Mouse (Mus musculus): Measurements from ENCODE around the gene Itgae. TPM values are rescaled to one million over a fixed set of nuclear protein-coding genes. Genes with fewer than 3 reads are reported as not detected.

The Itgae gene
- polyA plus RNA-seq, 1 experiment from 2014 or later: 0.28 TPM

- WGBS: 89% methylated on average over 6 of the region's 6 CpGs
- H3K9me3 ChIP-seq: no peaks in the 10 kb centered on the region
- H3K9ac ChIP-seq (replicated peaks): no peak overlapping the region
- no peaks in the 10 kb centered on the region for H3K4me1 ChIP-seq (replicated peaks)
- H3K4me2 ChIP-seq (replicated peaks): no peak overlapping the region
- H3K27me3 ChIP-seq: no peaks in the 10 kb centered on the region
- peaks cover 95% of the 10 kb centered on the region for H3K36me3 ChIP-seq
- ATAC-seq: no peak
- H3K27ac ChIP-seq: no peak overlapping the region
- no peak overlapping the region for H3K4me3 ChIP-seq (replicated peaks)
These were observed 96.8 kb downstream of the Itgae start for GRCm38 (mm10) chr11:73187231-73187630.

GRCm38 (mm10) chr11:73193047-73193446 is 102.7 kb downstream of the Itgae start:
- peaks cover 16% of the 10 kb centered on the region for H3K4me1 ChIP-seq (replicated peaks)
- no peaks in the 10 kb centered on the region for H3K27me3 ChIP-seq
- peaks cover 60% of the 10 kb centered on the region for H3K36me3 ChIP-seq
- 82% methylated on average over 6 of the region's 6 CpGs for WGBS
- no peak overlapping the region for H3K4me3 ChIP-seq (replicated peaks)
- H3K4me2 ChIP-seq (replicated peaks): no peak overlapping the region
- no peak for ATAC-seq
- H3K9me3 ChIP-seq: no peaks in the 10 kb centered on the region
- H3K9ac ChIP-seq (replicated peaks): no peak overlapping the region
- H3K27ac ChIP-seq: no peak overlapping the region

- 83% methylated on average over 2 of the region's 2 CpGs for whole genome bisulfite sequencing
- Histone ChIP-seq H3K4me1 (replicated peaks) (peaks cover 21% of the 10 kb centered on the region), H3K36me3 (peaks cover 46% of the 10 kb centered on the region), H3K27me3 (no peaks in the 10 kb centered on the region), H3K9me3 (no peaks in the 10 kb centered on the region), H3K4me2 (replicated peaks) (no peak overlapping the region), H3K4me3 (replicated peaks) (no peak overlapping the region), H3K27ac (no peak overlapping the region), H3K9ac (replicated peaks) (no peak overlapping the region)
- ATAC-seq: no peak
These were observed 104.1 kb downstream of the Itgae start for GRCm38 (mm10) chr11:73194444-73194843.

Other genes starting within 250 kb of the Itgae start
- gene Atp2a3, start 129.4 kb upstream of the Itgae start, polyA plus RNA-seq (2015; fragmentation: Nextera tagmentation; extraction: Ambion mirVana): 0.48 and 0.71 TPM in 2 replicates
- gene P2rx1, start 91.5 kb upstream of the Itgae start, polyA plus RNA-seq (2015; fragmentation: Nextera tagmentation; extraction: Ambion mirVana): 0.41 and 0.58 TPM in 2 replicates
- gene Camkk1, start 71.6 kb upstream of the Itgae start, polyA plus RNA-seq (2015; fragmentation: Nextera tagmentation; extraction: Ambion mirVana): 17.1 and 17.5 TPM in 2 replicates
- gene Ncbp3, start 42.8 kb upstream of the Itgae start, polyA plus RNA-seq (2015; fragmentation: Nextera tagmentation; extraction: Ambion mirVana): 13.5 and 14.2 TPM in 2 replicates
- gene Haspin, start 47.7 kb downstream of the Itgae start, polyA plus RNA-seq (2015; fragmentation: Nextera tagmentation; extraction: Ambion mirVana): 5.2 and 5.6 TPM in 2 replicates
- gene P2rx5, start 69.8 kb downstream of the Itgae start, polyA plus RNA-seq (2015; fragmentation: Nextera tagmentation; extraction: Ambion mirVana): 0.20 and 0.31 TPM in 2 replicates
- gene Emc6, start 86.5 kb downstream of the Itgae start, polyA plus RNA-seq (2015; fragmentation: Nextera tagmentation; extraction: Ambion mirVana): 122 and 123 TPM in 2 replicates
- 193 and 195 TPM in 2 replicates for gene Tax1bp3, start 86.5 kb downstream of the Itgae start, polyA plus RNA-seq (2015; fragmentation: Nextera tagmentation; extraction: Ambion mirVana)
- gene Ctns, start 108.5 kb downstream of the Itgae start, polyA plus RNA-seq (2015; fragmentation: Nextera tagmentation; extraction: Ambion mirVana): 21.1 and 22.1 TPM in 2 replicates
- gene Shpk, start 108.9 kb downstream of the Itgae start, polyA plus RNA-seq (2015; fragmentation: Nextera tagmentation; extraction: Ambion mirVana): 1.7 and 1.8 TPM in 2 replicates
- gene Trpv1, start 143.7 kb downstream of the Itgae start, polyA plus RNA-seq (2015; fragmentation: Nextera tagmentation; extraction: Ambion mirVana): 0.18 and 0.22 TPM in 2 replicates
- not detected in 2 replicates for gene Trpv3, start 176.8 kb downstream of the Itgae start, polyA plus RNA-seq (2015; fragmentation: Nextera tagmentation; extraction: Ambion mirVana)
- 0.36 and 0.40 TPM in 2 replicates for gene Aspa, start 239.0 kb downstream of the Itgae start, polyA plus RNA-seq (2015; fragmentation: Nextera tagmentation; extraction: Ambion mirVana)
- gene Gm49340, start 239.2 kb downstream of the Itgae start, polyA plus RNA-seq (2015; fragmentation: Nextera tagmentation; extraction: Ambion mirVana): not detected in 2 replicates
- not detected in 2 replicates for gene Spata22, start 239.2 kb downstream of the Itgae start, polyA plus RNA-seq (2015; fragmentation: Nextera tagmentation; extraction: Ambion mirVana)

Data from midbrain, embryonic 13.5 days (tissue).